Mouse (Mus musculus) forelimb bud, embryonic 11.5 days (tissue): ENCODE results near the gene Mindy4.

Experiments used
- DNase-seq: peaks from one replicate; pipeline ENCODE4 v3.0.0-alpha.2; 2012; ENCODE audit warnings: low read depth, low spot score

The Mindy4 gene

DNA sequence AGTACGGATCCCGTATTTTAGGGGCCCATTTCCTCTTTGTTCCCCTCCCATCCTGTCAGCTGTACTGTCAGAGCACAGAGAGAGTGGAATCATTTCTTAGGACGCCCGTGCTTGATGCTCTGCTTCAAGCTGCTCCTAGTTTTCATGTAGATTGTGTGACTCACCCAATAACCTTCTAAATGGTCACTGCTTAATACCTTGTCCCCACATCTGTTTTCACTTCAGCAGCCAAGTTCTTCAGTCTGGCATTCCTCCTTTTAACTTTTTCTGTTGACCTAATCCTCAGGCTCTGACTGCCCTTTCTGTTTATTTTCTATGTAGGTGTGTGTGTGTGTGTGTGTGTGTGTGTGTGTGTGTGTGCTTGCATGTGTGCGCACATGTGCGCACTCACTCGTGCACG is 4.6 kb downstream of the Mindy4 start:
- peak; percentile 43 for DNase-seq

DNA sequence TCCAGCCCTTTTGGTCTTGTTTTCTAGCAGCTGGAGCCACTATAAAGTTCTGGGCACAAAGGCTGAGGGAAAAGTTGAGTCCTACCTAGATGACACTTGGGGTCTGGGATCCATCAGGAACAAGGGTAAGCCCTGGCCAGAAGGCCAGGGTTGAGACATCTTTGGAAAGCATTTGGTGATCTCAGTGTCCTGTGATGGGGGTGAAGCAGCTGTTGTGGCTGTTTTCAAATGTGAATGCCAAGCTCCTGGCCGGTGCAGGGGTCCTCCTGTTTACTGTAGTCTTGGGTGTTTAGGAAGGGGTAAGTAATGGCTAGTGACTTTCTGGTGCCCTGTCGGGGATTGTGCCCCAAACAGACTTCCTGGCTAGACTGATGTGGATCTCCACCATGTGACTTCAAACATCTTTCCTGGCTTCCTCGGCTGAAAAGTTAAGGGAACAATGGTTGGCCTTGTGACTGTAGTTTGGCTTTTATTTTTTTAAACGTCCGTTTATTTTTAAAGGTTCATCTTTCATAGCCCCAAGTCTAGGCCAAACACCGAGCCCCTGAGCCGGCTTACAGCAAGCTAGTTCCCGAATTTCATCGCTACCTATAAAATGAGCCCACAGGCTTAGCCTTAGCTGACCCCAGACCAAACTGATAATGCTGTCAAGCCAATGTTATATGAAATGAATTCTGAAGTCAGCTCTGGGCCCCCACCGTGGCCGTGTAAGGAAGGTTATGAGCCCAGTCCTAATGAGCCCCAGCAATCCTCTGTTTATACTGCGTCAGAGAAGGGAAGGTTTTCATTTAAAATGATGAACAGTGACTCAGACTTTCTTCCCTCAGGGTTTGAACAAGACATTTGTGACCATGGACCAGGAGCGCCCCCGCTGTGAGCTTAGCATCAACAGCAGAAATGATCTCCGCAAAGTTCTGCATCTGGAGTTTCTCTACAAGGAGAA is 7.5 kb downstream of the Mindy4 start:
- DNase-seq = peak; percentile 18

DNA sequence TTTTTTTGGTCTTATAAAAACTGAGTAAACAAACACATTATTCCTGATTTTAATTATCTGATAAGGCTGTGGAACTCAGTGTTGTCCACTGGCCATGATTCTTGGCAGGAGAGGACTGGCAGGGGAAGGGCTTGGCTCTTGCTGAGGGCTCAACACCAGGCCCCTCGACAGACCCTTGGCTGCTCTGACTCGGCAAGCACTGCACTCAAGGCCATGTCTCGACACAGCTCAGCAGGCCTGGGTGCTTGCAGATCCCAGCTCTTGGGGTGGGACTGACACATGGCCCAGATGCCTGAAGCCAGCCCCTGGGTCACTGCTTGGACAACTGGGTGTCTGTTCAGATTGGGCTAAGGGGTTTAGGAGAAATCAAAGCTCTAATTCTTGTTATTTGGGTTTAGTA is 11.4 kb downstream of the Mindy4 start:
- no peak for DNase-seq

DNA sequence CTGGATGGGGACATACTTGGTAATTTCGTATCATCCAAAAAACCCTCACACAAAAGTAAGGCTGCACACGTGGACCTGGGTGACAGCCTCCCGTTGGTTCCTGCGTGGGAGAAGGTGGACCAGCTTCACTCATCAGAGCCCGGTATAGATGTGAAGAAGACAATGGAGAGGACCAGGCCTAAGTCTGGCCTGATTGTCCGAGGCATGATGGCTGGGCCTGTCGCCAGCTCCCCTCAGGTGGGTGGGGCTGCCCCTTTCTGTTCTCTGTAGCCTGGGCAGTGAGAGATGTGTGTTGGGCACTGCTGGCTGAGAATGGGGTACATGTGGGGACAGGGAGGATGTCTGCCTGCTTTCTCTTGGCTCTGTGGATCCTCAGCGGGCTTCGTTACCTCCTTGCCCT is 15.0 kb downstream of the Mindy4 start:
- DNase-seq = no peak

DNA sequence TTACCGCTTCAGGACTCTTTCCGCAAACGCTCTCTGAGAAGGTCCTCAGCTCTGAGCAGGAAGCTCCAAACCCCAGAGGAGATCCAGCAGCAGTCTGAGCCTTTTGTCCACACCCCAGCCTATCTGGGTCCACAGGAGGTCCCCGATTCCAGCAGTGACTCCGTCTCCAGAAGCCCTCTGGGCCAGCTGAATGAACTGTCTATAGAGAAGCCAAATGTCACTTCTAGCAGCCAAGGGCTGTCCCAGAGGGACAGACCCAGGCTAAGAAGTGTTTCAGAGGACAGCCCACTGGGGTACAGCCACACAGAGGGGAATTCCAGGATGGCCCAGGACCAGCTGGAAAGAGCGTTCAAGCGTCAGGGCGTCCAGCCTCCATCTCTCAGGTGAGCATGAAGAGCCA is 20.8 kb downstream of the Mindy4 start:
- DNase-seq = no peak

DNA sequence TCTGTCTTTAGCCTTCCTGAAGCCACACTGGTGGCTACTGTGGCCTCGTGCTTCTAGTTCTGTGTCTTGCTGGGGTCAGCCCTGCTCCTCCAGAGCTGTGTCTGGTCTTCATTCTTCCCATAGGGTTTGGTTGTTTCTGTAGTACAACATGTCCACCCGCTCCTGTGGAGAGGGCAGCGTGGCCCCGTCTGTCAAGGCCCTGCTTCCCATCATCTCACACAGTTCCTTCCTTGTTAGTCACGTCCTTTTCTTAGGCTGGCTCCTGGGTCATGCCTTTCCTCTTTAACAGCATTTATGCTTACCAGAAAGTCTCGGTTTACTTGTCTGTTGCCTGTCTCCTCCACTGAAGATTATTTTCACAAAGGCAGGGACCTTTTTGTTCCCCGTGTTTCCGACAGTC is 26.9 kb downstream of the Mindy4 start:
- no peak for DNase-seq

DNA sequence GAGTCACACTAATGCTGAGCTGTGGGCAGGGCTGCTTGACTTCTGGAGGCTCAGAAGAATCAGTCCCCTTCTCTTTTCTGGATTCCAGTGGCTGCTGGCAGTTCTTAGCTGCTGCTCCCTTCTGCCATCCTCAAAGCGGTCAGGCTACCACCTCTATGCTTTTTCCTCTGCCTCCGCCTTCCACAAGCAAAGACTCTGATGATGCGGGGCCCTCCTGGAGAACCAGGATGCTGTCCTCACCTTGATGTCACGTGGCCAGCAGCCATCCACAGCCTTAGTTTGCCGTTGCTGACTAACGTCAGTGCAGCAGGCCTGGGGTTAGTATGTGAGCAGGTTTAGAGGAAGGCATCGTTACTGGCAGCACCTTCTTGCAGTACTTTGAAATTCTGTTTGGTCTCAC is 28.9 kb downstream of the Mindy4 start:
- DNase-seq = no peak

DNA sequence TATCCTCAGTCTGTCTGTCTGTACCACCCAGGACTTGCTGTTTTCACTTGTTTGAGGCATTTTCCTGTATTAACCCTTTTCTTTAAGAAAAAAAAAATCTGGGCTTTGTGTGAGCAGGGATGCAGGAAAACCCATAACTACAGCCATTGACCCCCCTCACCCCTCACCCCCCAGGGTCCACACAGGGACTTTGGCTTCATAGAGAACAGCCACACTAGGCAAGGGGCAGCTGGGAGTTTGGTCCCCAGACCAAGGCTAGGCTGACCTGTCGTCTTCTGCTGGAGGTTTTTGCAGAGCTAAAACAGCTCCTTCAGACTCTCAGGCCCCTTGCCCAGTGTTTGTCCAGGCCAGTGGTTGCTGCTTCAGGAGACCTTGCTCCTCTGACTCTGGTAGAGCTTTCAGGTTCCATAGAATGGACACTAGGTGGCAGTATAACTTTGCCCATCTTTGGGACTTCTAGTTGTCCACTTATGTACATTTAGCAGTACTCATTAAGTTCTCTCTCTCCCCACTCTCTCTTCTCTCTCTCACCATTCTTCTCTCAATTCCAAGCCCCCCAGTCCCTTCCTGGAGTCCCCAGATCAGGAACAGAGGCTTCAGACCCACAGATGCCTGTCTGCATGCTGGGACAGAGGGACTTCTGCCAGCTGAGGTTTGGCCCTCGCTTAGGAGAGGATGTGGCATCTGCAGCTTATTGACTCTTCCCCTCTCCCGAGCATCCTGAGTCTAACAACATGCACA is 29.5 kb downstream of the Mindy4 start:
- peak; percentile 68 for DNase-seq

DNA sequence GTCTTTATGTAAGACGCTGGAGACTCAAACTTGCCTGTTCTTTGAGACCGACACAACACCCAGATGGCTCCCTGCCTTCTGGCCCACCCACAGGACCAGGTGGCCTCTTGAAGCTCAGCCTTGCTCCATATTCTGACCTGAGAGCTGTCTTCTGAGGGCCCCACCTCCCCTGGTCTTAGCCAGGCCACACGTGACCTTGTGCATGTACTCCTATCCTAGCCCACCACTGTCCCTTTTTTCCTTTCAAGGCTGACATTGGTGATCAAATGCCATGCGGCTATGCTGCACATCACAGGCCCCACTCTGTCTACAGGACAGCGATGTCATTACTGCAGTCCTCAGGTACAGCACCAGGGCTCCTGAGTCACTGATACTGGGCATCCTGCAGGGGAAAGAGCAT is 30.1 kb downstream of the Mindy4 start:
- no peak for DNase-seq

DNA sequence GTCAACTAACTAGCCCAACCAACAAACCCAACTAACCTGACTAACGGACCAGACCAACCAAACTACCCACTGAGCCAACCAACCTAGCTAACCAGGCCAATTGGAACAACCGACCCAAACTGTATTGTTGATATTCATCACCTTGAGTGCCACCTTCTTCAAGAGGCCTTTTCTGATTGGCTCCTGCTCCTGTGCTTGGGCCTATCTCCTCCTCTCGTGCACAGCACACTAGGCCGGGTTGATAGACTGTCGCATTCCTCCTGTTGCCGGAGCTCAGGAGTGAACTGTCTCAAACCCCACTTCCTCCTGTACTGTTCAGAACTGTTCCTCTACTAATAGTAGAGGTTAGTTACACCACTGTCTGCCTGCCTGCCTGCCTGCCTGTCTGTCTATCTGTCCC is 31.5 kb downstream of the Mindy4 start:
- no peak for DNase-seq

DNA sequence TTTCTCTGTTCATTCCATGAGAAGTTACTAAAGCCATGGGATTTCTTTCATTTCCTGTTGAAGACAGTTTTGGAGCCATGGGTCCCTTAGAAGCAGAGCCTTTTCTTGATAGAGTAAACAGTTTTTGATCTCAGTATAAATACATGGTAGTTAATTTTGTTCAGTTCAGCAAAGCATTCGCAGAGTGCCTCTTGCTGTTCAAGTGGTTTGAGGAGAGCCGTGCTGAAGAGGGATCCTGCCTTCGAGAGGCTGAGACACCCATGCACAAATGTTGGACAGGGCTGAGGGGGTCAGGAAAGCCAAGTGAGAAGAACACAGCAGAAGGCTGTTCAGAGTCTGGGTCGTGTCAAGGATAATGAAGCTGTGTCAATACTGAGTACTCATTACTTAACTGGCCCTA is 32.5 kb downstream of the Mindy4 start:
- no peak for DNase-seq

DNA sequence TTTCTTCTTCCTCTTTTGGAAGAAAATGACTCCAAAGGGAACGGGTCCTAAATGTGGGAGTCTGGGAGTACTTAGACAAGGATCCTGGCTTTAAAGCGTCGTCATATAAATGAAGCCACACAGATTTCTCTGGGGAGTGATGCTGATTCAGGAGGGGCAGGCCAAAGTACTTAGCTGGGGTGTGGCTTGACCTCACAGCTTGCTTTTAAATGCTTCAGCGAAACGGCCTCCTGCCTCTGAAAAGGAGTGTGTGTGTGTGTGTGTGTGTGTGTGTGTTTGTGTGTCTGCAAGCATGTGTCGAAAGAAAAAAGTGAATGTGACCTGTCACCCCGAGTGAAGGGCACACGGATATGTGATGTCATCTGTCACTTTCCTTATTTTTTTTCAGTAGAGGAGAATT is 36.7 kb downstream of the Mindy4 start:
- no peak for DNase-seq

DNA sequence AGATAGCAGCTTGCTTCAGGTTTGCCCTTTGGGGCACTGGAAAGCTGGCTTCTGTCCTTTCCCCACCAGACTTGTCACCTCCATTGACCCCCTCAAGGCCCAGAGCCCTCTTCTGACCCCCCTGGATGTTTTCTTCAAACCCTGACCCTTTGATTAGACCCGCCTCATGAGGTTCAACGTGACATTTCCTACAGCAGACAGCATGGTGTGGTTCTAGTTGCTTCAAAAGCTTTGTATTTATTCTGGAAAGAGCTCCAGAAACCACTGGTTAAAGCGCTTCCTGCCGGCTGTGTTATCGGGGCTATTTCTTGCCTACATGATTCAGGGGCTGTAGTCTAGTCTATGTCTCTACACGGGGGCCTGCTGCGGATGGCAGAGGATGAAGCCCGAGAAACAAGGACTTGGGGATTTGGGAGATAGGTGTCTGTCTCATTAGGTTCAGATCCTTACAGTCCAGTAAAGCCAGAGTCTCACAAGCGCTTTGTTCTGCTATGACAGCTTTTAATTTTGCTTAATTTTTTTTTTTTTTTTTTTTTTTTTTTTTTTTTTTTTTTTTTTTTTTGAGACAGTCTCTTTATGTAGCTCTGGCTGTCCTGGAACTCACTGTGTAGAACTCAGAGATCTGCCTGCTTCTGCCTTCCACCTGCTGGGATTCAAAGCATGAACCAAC is 37.5 kb downstream of the Mindy4 start:
- DNase-seq = no peak

DNA sequence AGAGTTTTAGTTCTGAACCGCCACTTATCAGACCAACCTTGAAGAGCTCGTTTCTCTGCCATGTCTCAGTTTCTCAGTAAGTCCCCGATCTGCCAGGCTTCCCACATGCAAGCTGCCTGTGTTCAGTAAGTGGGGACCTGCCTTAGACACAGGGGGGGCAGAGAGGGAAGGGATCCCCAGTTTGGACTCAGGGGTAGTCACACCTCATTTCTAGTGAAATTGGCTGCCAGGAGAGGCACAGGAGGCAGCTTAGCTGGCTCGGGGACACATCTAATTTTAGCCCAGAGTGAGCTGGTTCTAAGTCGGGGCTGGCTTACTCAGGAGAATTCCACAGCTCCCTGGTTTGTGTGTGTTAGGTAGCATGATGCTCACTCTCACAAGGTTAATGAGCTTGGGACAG is 38.3 kb downstream of the Mindy4 start:
- DNase-seq = no peak

DNA sequence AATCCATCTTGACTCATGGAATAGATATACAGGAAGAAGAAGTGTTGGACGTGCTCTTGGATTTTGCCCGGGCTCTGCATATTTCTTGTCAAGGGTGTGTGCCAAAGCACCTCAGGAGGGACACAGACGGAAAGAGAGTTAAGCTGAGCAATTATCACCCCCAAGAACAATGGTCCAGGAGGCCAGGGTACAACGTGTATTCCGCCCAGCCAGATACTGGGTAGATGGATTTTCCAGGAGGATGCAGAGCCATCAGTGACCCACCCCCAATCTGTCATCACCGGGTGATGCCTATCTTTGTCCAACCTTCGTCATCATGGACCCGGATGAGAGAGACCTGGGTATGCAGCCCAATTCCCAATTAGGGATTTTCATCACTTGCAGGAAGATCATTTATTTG is 42.5 kb downstream of the Mindy4 start:
- DNase-seq = no peak

DNA sequence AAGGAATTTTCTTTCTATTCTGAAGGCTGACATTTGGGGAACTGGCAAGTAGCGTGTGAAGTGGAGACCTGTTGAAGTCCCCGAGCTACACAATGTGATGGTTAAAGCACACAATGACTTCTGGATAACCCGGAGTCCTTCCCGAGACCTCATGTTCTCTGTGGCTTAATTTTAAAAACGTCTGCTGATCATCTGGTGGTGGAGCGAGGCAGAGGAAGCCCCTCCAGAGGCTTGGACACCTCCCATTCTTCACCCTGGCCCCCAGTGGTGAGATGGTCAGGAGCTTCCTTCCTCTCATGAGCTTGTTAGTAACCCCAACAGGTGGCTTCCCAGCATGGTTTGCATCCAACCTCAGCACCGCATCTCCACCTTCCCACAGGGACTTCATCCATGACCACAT is 43.3 kb downstream of the Mindy4 start:
- no peak for DNase-seq

DNA sequence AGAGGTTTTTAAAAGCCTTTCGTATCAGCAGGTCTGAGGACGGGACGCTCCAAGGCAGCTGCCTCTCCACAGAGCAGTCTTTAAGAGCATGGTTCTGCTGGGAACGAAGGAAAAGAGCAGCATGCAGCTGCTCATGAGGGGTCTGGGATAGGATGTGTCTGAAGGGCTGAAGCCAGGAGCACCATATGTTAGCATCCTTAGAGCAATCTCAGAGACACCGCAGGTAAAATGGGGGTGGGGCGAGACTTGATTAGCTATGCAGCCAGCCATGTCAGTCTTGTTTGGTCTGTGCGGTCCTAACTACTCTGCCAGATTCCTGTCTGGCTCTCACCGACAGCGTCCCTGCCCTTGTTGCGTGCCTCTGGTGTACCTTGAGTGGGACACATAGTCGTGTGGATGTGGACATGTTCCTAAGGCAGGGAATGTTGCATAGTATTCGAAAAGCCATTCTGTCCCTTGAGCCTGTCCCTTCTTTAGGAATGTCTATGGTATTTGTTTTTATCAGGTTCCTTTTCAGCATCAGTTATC is 43.8 kb downstream of the Mindy4 start:
- DNase-seq = no peak

DNA sequence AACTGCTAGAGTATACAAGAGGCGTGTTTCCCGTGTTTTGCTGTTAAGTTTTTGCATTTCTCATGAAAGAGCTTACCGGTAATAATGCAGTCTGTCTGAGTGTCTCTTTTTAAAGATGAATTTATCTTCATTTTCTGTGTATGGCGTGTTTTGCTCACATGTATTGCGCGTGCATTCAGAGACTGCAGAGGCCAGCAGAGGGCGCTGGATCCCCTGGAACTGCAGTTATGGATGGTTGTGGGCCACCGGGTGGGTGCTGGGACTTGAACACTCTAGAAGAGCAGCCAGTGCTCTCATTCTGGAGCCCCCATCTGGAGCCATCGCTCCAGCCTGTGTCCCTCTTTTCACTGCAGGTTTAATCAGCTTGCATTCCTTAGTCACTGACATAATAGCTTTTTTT is 46.1 kb downstream of the Mindy4 start:
- no peak for DNase-seq

DNA sequence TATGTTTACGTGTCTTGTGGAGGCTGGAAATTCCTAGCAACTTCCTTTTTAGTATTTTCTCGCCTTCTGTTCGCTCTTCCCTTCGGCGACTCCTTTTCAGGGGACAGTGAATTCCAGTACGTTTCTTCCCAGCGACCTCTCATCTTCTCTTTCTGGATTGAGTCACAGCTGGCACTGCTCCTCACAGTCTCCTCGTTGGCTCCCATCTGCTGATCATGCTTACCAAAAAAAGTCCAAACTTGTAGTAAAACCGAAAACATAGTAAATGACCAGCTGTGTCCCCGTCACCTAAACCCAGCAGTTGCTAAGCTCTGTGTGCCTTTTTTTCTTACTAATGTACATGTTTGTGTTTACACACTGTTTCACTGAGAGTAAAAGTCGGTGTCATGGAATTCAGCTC is 47.6 kb downstream of the Mindy4 start:
- no peak for DNase-seq

DNA sequence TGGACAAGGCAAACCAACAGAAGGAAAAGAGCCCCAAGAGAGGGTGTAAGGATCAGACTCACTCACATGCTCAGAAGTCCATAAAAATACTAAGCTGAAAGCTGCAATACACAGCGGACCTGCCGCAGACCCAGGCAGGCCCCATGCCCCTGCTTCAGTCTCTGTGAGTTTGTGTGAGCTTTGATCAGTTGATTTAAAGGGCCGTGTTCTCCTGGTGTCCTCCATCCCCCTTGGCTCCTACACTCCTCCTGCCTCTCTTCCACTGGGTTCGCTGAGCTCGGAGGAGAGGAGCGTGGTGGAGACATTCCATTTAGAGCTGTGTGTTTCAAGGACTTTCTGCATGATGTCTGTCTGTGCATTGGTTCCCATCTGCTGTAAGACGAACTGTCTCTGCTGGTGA is 48.4 kb downstream of the Mindy4 start:
- no peak for DNase-seq

DNA sequence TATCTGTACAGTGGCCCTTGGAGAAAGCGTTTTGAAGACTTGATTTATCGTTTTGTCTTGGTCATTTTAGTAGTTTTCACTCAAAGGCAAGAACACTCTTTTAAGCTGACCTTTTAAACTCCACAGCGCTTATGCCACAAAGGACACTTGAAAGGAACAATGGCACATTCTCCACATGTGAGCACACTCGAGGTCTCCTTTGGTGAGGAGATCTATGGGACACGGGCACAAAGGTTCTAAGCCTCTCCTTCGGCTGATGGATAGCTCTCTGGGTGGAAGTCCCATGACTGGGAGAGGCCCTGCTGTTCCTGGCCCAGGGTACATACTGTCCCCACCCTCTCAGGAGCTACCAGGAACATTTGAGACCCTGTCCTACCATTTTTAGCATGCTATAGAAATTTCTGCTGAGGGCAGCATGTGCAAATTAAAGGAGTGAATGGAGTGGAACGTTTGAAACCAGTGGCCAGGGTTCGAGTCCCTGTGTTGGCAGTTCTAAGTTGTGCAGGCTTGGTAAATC is 49.6 kb downstream of the Mindy4 start:
- no peak for DNase-seq
